Mouse (Mus musculus) B cell, adult 2 months (primary cell): ENCODE measurements at regions not wholly inside any gene's neighbourhood (a gene's known extent, or its start where the extent isn't known, plus 50 kb on each side); places are given as distances from the start of the nearest gene placed in this dataset.
"Not testable (repeated sequence)": the region's sequence is repeated elsewhere in the genome, so short reads cannot be mapped to it uniquely, and the experiment has no call there.

Source experiments
- DNase-seq, 2 experiments: peaks; one replicate each; pipeline ENCODE4 v3.0.0; 2022

DNA sequence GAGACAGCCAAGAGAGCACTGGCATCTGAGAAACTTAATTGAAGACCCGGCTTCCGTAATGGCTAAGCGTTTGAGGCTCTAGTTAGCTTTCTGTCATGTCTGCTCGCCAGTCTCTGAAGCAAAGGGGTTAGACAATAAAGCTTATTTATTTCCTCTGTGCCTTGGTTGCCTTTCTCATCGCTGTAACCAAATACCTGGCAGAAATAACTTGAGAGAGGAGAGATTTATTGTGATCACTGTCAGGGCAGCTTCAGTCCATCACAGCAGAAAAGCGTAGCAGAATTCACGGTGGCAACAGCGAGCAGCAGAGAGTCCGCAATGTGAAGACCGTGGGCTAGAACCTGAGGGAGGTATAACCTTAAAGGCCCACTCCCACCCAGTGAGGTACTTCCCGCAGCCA, 174.2 kb upstream of the Cdkn3 start:
- no peak for DNase-seq

DNA sequence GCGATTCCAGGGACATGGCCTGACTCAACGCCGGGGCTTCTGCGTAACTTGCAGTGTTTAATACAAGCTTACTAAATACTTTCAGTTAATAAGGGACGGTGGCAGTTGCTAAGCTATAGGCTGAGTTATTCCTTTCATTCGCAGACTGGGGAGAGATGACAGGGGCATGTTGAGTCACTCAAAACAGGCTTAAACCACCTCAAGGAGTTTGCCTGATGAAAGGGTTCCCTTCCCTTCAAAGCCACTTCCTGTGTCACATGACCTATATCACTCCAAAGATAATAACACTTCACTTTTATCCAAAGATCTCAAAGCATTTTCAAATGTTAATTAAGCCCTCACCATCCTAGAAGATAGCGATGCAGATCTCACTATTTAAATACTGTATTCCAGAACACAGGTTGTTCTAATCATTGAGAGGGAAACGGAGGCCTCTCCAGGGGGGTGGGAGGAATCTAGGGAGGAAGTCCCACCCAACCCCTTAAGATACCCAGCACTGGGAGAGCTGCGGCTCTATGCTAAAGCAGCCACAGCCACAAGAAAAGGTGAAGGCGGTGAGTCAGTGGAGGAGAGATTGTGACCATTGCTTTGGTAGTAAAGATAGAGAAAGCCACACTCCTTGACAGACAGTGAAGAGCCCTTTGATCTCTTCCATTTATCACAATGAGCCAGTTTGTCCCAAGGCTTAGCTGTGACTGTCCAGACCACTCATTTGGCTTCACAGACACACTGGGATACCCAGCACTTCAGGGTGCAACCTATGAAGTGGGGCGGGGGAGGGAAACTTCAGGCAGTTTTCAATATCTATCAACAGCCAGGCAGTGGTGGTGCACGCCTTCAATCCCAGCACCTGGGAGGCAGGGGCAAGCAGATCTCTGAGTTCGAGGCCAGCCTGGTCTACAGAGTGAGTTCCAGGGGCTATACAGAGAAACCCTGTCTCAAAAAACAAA, 182.0 kb upstream of the Cdkn3 start:
- no peak for DNase-seq

DNA sequence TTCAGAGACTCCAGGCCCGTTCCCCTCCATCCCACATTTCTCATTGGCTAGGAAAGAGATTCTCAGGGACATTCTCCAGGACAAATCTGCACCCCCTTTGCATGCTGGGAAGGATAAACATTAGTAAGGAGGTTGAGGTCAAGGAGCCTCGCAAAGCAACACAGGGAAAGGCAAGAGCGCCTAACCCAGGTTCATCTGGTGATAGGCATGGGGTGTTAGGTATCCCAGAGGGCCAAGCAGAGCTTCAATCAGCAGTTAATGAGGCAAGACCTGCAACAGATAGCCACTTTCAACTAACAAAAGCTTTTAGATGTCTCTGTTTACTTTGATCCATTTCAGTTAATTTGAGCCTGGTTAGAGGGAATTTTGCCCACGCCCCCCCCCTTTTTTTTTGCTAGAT, 184.5 kb upstream of the Cdkn3 start:
- no peak for DNase-seq

GRCm38 (mm10) chr14:46575414-46575813, 184.9 kb upstream of the Cdkn3 start:
- DNase-seq: no peak

GRCm38 (mm10) chr14:46573401-46573800, 182.9 kb upstream of the Bmp4 start:
- no peak for DNase-seq

GRCm38 (mm10) chr14:46572972-46573371, 182.5 kb upstream of the Bmp4 start:
- DNase-seq: not testable (repeated sequence)

DNA sequence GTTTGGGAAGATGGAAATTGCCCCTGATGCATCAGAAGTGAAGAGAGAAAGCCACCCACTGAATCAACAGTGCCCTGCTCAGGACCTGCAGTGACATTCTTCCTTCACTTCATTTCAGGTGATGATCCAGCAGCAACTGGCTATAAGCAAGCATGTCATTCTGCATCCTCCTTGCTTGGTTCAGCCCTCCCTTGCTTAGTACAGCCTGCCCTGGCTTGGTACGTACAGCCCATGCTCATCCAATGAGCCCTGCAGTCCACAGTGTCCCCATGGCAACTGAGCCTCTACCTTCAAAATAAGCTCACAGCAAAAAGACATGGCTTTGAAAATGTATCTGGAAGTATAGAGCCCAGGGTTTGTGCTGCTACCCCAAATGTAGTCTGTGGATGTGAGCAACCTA, 181.4 kb upstream of the Bmp4 start:
- DNase-seq: no peak

GRCm38 (mm10) chr14:46569273-46569672, 178.8 kb upstream of the Bmp4 start:
- DNase-seq: no peak

DNA sequence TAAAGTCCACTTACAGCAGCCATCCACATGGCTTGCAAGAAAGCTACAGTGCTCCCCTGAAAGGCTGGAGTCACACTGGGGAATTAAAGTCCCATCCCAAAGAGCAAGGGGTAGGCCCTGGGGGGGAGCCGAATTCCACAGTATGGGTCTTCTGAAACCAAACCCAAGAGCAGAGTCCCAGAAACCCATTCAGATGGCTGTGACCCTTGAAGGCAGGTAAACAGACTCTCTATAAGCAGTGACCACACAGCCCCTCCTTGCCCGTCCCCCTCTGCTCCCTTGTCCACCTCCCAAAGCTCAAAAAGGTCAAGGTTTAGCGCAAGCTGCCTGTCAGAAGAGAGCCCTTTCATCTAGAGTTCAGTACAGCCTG, 176.9 kb upstream of the Bmp4 start:
- no peak for DNase-seq

DNA sequence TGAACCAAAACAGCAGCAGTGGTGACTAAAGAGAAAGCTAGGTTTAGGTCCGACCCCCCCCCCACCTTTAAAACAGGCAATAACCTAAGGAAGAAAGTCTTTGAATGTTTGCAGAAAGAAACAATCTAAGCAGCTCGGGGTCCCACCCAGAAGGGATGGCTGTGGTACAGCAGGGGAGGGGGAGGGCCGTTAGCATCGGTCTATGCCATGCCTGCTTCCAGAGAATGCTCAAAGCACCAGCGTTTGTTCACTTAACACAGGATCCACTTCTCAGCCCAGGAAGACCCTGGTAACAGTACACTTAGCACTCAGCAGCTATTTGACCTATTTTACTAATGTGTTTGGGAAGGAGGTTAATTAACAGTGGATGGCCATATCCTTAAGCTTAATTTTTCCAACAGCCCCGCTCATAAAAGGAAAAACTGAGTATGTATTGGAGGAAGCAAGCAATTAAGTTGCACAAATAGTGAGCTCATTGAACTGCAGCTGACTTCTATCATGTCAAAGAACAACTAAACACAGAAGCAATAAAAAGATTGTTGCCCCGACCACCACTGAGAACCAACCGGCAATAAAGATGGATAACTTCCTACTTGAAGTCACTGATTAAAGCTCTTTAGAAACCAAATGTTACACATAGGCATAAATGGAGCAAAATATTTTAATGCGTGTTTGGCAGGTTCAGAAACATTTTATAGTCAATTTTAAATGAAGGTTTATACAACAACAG, 176.4 kb upstream of the Bmp4 start:
- DNase-seq: no peak

- no peak for DNase-seq
Measured at GRCm38 (mm10) chr14:46564998-46565397, 174.5 kb upstream of the Bmp4 start.

GRCm38 (mm10) chr14:46562016-46562415, 171.5 kb upstream of the Bmp4 start:
- DNase-seq: no peak

DNA sequence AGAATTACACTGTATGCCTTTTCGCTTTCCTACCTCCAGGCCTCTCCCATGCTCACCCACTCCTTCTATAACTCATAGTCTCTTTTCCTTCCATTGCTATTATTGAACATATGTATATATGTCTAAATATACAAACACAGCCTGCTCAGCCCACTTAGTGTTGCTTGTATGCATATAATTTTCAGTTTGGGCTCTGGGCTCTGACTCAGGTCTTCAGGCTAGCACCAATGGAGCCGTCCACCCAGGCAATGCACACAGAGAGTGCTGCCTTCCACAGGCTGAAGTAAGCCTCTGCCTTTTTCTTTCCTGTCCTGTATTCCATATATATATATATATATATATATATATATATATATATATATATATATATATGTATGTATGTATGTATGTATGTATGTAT, 162.8 kb upstream of the Bmp4 start:
- no peak for DNase-seq

DNA sequence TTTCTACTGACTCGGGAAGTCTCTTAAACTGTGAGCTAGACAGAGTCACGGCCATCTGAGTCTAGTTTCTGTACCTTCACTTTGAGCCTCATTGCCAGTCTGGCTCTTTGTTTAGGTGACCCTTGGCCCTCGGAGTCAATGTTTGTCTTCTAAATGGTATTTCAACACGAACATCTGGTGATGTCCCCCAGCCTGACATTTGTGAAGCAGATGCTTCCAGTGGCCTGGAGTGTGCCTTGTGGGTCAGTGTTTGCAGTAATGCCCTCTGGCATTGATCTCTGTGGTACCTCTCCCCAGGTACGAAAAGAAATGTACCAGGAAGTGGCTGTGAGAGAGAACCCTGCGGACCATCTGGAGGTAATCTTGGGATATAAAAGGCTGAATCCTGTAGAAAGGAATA, 155.7 kb upstream of the Bmp4 start:
- DNase-seq: no peak

DNA sequence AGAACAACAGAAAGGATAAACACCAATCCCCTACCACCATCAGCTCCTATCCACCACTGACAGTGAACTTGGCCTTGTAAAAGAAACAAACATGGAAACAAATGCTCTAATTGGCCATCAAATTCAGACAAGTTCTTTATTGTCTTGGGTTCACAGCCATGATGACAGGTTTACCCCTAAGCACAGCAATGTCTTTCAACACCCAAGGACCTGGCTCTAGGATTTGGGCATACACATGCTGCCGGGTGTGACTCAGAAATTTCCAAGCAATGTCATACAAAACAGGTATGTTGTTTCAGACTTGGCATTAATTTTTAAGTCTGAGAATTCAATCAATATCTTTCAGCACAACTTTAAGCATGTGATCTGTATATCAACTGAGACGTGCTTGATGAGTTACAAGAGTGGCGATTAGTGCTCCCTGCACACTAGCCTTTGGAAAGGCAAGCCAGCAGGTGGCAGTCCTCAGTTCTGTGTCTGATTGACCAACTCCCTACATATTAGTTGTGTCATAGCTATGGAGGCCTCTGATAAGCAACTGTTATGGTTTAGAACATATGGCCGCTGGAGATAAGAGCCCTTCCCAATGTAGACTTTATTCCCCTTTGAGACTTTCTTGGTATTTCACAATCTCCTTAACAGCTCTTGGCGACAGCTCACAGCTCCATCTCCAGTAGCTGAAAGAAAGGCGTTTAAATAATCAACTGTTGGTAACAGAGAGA, 149.2 kb upstream of the Bmp4 start:
- no peak for DNase-seq

GRCm38 (mm10) chr14:46536002-46536762, 145.7 kb upstream of the Bmp4 start:
- no peak for DNase-seq

GRCm38 (mm10) chr14:46532697-46533096, 142.2 kb upstream of the Bmp4 start:
- no peak for DNase-seq

GRCm38 (mm10) chr14:46530452-46530851, 140.0 kb upstream of the Bmp4 start:
- DNase-seq: no peak

DNA sequence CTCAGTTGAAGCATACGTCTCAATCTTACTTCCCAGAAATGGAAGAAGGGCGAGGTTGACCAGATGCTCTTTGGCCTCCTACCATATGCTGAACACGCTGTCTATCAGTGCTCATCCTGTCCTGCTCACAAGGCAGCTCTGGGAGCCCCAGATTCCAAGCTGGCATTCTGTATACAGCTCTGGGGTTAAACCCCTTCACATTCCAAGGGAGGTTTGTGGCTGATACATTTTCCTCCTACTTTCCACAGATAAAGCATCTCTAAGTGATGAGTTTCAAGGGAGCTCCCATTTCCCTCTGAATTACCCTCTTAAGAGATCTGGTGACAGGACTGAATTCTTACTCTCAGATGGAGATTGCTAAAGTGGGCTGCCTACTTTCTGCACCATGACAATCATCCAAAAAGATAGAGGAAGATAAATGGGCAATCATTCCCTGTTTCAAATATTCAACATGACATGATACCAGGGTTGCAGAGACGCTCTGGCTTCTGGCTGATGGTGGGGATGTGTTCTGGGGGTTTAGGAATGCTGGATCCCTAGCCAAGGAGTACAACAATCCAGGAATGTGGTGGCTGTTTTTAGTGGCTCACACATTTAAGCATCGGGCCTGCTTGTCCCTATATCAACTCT, 138.7 kb upstream of the Bmp4 start:
- no peak for DNase-seq

- no peak for DNase-seq
Measured at GRCm38 (mm10) chr14:46517258-46517657, 126.8 kb upstream of the Bmp4 start.

DNA sequence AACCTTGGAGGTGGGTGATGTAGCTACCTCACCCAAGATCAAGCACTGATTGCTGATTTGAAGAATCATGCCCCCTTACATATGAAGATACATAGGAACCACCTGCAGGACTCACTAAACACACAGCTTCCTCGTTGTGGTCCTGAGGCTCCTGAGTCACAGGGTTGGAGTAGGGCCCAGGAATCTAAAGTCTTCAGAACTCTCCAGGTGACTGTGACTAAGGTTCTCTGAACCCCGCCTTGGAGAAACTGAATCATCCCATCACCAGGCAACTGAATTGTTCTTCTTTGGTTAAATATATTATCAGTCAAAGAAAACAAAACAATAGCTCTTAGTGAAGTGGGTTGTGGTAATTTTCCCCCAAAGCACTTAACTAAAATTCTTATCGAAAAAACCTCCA, 125.8 kb upstream of the Bmp4 start:
- DNase-seq: no peak

DNA sequence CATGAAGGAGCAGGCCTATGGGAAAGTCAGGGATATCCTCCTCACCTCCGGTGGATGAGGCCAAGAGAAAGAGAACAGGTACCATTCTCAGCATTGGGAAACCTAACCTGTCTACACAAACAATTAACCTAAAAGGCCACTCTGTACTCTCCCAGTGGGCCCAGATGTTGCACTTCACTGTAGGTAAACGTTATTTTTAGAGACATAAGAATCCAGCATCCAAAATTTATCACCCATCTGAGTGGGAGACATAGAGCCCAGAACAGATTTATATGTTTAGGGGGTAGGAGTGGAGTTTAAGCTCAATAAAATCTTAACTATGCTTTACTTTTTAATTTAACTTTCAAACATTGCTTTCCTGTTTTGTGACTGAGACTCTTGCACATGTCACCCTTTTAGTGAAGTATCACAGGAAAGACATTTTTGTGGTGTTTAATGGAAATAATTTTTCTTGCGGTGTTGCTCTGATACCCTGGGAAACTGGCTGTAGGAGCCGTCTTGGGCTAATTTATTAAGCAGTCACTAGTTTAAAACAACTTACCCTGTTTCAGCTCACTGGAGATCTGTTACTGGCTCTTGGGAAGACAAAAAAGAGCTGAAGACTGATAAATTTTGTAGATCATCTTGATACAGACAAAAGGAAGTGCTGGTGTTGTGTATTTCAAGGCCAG, 123.9 kb upstream of the Bmp4 start:
- no peak for DNase-seq
